Mouse (Mus musculus) lung, adult 2 months (tissue): Measurements from ENCODE around the gene Urah. TPM values are rescaled to one million over a fixed set of nuclear protein-coding genes. Genes with fewer than 3 reads are reported as not detected.

Experiments
- DNase-seq: peaks from one replicate; pipeline ENCODE4 v3.0.0; 2022
- H3K4me1 ChIP-seq: fragments of 200-500 bp; 2 replicates; pipeline ENCODE4 v1.6.1; 2011; ENCODE audit warnings: low read length; ENCODE audit not compliant: control insufficient read depth, insufficient read depth
- H3K4me3 ChIP-seq: fragments of 200-500 bp; replicated peaks from 2 replicates; pipeline ENCODE3; 2011; ENCODE audit warnings: low read depth, mild to moderate bottlenecking, control low read depth, low read length; ENCODE audit errors: extremely low read depth
- CTCF ChIP-seq: fragments of 200-500 bp; IDR thresholded peaks from 2 replicates; pipeline ENCODE4 v1.5.1; 2011; ENCODE audit warnings: mild to moderate bottlenecking, low read length, control low read depth; ENCODE audit not compliant: insufficient read depth
- POLR2A ChIP-seq: fragments of 200-500 bp; IDR thresholded peaks from 2 replicates; pipeline ENCODE4 v1.6.1; 2011; ENCODE audit warnings: low read depth, mild to moderate bottlenecking, control low read depth, low read length, borderline replicate concordance; ENCODE audit errors: extremely low read depth
- WGBS: fragments of 180-500 bp; shearing (Covaris S2); methylation state at CpG from one replicate; pipeline ENCODE4 v1.1.7; 2018; 5-methylcytosine and 5-hydroxymethylcytosine counted together
- polyA plus RNA-seq: library from polyadenylated mRNA; depleted of rRNA; stranded (reverse); fragments of >200 nt; gene quantifications from 2 replicates; pipeline ENCODE4 v1.2.3, GENCODE M21; 2012; rRNA removed

Gene Urah
- polyA plus RNA-seq, 1 experiment, result 19.7 TPM

DNA sequence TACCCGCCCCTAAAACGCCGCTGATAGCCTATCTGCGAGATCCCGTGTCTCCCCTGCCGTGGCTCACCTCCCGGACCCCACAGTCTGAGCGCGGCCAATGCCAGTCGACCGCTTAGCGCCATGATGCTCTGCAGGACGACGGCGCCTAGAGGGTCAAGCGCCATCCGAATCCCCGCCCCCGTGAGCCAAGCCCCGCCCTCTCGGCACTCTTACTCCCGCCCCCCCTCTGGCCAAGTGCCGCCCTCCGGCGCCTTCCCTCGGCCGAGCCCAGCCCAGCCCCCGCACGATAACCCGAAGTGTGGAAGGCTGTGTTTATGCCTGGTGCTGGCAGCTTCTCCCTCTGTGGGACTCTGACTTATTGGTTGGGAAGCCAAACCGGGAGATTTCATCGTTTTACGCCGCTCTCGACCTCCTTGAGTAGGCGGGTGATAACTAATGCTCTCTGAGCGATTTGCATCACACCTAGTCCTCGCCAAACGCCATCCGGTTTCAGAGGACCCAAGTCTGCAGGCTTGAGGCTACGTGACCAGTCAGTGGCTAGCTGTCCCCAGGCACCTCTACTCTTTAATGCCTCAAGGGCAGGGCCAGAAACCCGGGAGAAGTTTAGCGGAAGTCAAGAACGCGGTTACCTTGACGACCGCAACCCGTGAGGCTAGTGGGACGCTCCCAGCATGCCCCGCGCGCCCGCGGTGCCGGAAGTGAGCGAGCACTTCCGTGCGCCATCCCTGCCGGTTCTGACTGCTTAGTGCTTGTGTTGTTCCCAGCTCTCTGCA lies 47.1 kb downstream of the Urah start, which contains the start of the genes Psmd13 and Sirt3:
Psmd13 (plus strand) TSS at position 273 of the 773 bp plus-strand sequence.
Sirt3 (minus strand) TSS at position 614 of the 773 bp plus-strand sequence.
- no peak for TF ChIP-seq CTCF
- TF ChIP-seq POLR2A, result peak; percentile 74; the same call in 1 of the 2 replicates
- DNase-seq, result peak; percentile 92

GRCm38 (mm10) chr7:140882469-140882803 lies 47.6 kb downstream of the Urah start:
- peaks cover 3% of the 10 kb centered on the region for H3K4me1 ChIP-seq
- H3K4me3 ChIP-seq, result peak overlapping the region; percentile 78
- DNase-seq, result no peak
- TF ChIP-seq CTCF (no peak), POLR2A (no peak)
- under 1% methylated on average over 12 of the region's 12 CpGs for WGBS

More for the DNA sequence above, 47.1 kb downstream of the Urah start, which contains the start of the genes Psmd13 and Sirt3:
- H3K4me1 ChIP-seq, result peaks cover 3% of the 10 kb centered on the region
- WGBS, result under 1% methylated on average over 59 of the region's 59 CpGs
- H3K4me3 ChIP-seq, result peak within 1 kb of the TSS; percentile 91

Other genes with a start within 250 kb of the Urah start
- gene Olfr46, start 233.7 kb upstream of the Urah start, polyA plus RNA-seq, result not detected in 2 replicates
- gene Olfr61, start 206.0 kb upstream of the Urah start, polyA plus RNA-seq, result not detected in 2 replicates
- gene Olfr53, start 188.6 kb upstream of the Urah start, polyA plus RNA-seq, result not detected in 2 replicates
- not detected in 2 replicates for gene Olfr539, start 175.1 kb upstream of the Urah start, polyA plus RNA-seq
- not detected in 2 replicates for gene Olfr45, start 153.1 kb upstream of the Urah start, polyA plus RNA-seq
- not detected in 2 replicates for gene Olfr541, start 137.8 kb upstream of the Urah start, polyA plus RNA-seq
- gene Cyp2e1, start 71.3 kb upstream of the Urah start, polyA plus RNA-seq, result 6.4 and 16.6 TPM in 2 replicates
- gene Syce1, start 47.2 kb upstream of the Urah start, polyA plus RNA-seq, result 0.22 and 0.45 TPM in 2 replicates
- 0.06 and 0.19 TPM in 2 replicates for gene Zfp941, start 12.8 kb upstream of the Urah start, polyA plus RNA-seq
- gene Scgb1c1, start 10.5 kb downstream of the Urah start, polyA plus RNA-seq, result 45.0 and 76.2 TPM in 2 replicates
- gene Odf3, start 12.8 kb downstream of the Urah start, polyA plus RNA-seq, result 0.24 TPM in 1 of 2 replicates, not detected in the other
- 2.2 TPM in 1 of 2 replicates, not detected in the other for gene Gm45785, start 21.3 kb downstream of the Urah start, polyA plus RNA-seq
- 112 and 138 TPM in 2 replicates for gene Ric8a, start 21.9 kb downstream of the Urah start, polyA plus RNA-seq
- gene Bet1l, start 22.6 kb downstream of the Urah start, polyA plus RNA-seq, result 25.5 and 30.5 TPM in 2 replicates
- gene Psmd13, start 47.0 kb downstream of the Urah start, polyA plus RNA-seq, result 48.8 and 70.4 TPM in 2 replicates
- gene Sirt3, start 47.3 kb downstream of the Urah start, polyA plus RNA-seq, result 21.1 and 27.0 TPM in 2 replicates
- 46.7 and 104 TPM in 2 replicates for gene Cox8b, start 65.4 kb downstream of the Urah start, polyA plus RNA-seq
- 0.07 and 0.31 TPM in 2 replicates for gene Nlrp6, start 85.9 kb downstream of the Urah start, polyA plus RNA-seq
- 38.1 and 39.3 TPM in 2 replicates for gene Pgghg, start 106.4 kb downstream of the Urah start, polyA plus RNA-seq
- gene Ifitm5, start 115.3 kb downstream of the Urah start, polyA plus RNA-seq, result 3.2 and 5.2 TPM in 2 replicates
- 0.63 TPM in 1 of 2 replicates, not detected in the other for gene Gm45717, start 120.9 kb downstream of the Urah start, polyA plus RNA-seq
- gene Ifitm2, start 121.0 kb downstream of the Urah start, polyA plus RNA-seq, result 1,180 and 1,190 TPM in 2 replicates
- 227 and 261 TPM in 2 replicates for gene Ifitm1, start 132.2 kb downstream of the Urah start, polyA plus RNA-seq
- 560 and 814 TPM in 2 replicates for gene Ifitm3, start 175.8 kb downstream of the Urah start, polyA plus RNA-seq
- gene Ifitm6, start 182.9 kb downstream of the Urah start, polyA plus RNA-seq, result 10.6 and 24.3 TPM in 2 replicates
- gene Gm17387, start 194.1 kb downstream of the Urah start, polyA plus RNA-seq, result not detected in 2 replicates
- 0.33 and 0.36 TPM in 2 replicates for gene B4galnt4, start 226.1 kb downstream of the Urah start, polyA plus RNA-seq
- gene Pkp3, start 243.2 kb downstream of the Urah start, polyA plus RNA-seq, result 23.8 and 47.7 TPM in 2 replicates